Mouse (Mus musculus) testis, postnatal 14 days (tissue): ENCODE results near the gene Mcu.
A peak's percentile ranks its signal among the peaks of the same experiment; 100 is the strongest.

ENCODE experiments used
- DNase-seq: peaks from one replicate; pipeline ENCODE4 v3.0.0; 2021; ENCODE audit warnings: low spot score

Mcu gene

DNA sequence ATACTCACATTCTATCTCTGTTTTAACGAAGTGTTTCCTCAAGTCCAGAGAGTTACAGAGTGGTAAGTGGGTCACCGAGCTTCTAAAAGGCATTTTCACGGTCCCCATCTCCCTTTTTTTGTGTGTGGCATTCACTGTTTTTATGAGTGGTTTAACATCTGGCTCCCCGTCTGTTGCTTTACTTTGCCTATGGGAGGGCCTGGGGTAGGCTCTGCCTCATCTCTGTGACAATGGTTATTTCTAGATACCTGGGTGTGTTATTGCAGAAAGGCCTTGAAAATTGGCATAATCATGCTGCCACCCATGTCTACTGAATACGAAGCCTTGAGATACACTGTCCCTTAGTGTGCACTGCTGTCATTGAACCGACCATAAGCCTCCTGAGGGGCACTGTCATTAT lies 84.2 kb downstream of the Mcu start:
- no peak for DNase-seq

DNA sequence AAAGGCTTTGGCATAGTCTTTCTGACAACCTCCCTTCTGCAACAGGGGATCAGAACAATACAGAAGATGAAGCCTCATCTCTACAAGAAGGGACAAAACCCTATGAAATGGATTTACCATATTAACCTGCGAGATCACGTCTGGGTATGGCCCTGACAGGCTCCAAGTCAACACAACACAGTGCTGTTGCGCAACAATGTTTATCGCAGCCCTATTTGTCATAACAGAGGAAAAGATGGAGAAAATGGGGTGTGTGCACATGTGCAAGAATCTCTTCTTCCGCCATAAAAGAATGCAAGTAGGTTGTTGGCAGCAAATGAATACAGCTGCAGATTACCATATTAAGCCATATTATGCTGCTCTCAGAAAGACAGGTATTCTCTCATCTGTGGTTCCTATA lies 88.7 kb downstream of the Mcu start:
- no peak for DNase-seq

DNA sequence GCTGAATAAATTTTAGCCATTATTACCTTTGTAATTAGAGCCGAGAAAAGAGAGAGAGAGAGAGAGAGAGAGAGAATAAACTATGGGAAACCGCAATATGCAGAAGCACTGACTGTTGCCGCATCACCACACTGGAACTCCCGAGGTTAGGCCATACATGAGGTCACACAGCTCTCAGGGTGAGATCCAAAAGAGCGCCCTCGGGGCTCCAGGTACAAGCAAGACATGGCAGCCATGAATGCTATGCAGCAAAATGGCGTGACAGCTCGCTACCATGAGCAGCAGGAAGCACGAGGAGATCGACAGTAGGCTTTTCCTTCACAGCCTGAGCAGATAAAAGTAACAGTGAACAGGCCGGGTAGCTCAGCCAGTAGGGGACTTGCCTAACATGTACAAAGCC lies 89.2 kb downstream of the Mcu start:
- no peak for DNase-seq

DNA sequence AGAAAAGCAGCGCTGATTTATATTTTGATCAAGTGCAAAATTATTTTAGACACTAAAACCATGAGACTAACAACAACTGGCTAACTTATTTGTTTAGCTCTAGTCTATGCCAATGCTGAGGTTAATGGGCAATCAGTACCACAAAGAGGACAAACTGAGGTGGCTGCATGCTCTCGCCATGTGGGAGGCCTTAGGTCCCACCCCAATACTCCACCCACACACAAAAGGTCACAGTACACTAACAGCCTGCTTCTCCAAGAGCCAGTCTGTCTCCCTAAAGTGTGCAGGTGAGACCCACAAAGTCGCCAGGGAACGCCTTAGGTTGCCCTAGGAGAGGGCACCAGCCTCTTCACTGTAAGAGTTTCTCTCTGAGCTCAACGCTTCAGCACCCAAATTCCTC lies 91.8 kb downstream of the Mcu start:
- no peak for DNase-seq

DNA sequence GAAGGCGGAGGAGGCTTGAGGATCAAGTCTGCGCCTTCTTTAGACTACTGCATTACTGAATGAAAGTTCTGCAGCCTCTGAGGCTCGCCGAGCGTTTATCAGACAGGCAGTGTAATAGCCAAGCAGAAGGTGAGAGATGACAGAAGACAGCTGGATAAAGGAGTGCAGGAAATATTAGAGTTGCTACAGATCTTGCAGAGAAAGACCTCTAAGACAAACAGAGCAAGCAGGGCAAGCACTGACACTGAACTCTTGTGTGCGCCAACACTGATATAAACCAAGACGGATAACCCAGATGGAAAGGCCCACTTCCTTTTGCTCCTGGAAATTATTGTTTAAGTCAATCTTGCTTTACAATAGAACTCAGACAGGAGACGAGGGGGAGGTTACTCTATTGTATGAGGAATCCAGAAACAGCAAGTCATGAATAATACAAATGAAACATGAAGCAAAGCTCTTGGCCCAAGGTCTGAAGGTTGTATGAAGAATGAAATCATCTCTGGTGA lies 92.6 kb downstream of the Mcu start:
- DNase-seq: no peak

DNA sequence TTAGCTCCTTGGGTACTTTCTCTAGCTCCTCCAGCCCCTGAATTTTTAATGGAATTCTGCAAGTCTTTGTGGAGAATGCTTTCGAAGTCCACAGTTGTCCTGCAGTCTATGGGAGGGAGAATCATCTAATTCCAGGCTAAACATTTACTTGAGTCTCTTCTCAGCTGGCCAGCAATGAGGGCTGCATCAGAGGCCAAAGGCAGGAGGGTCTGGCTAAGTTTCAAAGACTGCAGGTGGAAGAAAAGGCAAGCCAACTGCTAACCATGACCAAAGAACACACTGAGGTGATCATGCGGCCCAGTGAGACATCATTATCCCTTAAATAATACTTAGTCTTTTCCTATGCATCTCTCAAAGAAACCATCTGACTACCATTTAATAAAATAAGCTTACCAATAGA lies 95.8 kb downstream of the Mcu start:
- no peak for DNase-seq

DNA sequence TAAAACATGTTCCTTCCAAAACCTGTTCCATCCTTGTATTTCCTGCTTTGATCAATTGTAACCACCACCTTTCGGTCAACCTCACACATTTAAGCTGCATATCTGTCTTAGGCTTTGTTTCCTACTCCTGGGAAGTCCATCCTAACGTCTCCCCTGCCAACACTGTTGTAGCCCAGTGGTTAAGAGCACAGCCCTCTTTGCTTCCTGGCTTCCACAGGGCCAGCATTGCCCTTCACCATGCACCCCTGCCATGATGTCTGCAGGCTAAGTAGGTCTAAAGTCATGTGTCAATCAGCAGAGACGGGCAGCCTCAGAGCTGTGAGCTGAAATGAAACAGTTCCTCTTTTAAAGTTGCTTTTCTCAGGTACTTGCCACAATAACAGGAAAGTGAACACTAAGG lies 97.1 kb downstream of the Mcu start:
- DNase-seq: no peak

DNA sequence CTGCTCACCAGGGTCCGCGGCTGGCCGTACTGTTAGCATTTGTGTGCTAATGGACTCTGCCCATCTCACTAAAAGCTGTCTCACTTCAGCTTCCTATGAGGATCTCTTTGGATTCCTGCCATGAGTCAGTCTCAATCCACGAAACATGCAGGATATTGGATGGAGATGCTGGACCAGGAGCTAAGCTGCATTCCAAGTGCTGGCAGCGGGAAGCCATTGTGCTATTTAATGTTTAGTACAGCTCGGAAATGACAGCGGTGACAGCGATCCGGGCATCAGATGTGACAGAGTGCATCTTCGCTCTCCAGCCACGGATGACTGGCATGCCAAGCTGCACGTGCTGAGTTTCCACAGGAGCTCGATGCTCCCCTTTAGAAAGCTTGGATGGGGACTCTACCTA lies 99.3 kb downstream of the Mcu start:
- DNase-seq: no peak

DNA sequence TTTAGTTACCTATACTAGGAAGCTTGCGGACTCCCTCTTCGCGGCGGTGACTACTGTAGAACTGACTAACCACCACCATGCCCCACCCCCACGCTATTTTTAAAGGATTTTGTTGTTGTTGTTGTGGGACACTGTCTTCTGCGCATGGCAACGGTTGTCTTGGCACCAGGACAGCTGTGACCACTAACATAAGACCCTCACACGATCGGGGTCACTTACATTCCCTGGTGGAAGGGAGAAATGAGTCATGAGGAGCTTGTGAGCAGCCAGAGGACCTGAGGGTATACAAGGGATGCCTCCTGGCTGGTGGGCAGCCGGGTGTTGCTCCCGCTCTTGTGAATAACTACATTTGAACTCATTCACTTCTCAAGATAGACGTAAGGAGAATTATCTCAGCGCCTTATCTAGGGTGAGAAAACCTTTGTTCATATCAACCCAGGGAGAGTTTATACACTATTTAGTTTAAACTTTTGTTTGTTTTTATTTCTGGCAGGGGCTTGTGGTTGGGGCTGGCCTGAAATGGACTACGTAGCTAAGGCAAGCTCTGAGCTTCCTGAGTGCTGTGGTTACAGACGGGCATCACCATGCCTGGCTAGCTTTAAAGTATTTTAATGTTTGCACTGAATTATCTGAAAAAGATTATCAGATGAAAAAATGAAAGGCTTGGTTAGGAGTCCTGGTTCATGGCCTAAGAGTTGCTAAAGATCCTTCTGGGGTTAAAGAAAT lies 101.6 kb downstream of the Mcu start:
- no peak for DNase-seq

DNA sequence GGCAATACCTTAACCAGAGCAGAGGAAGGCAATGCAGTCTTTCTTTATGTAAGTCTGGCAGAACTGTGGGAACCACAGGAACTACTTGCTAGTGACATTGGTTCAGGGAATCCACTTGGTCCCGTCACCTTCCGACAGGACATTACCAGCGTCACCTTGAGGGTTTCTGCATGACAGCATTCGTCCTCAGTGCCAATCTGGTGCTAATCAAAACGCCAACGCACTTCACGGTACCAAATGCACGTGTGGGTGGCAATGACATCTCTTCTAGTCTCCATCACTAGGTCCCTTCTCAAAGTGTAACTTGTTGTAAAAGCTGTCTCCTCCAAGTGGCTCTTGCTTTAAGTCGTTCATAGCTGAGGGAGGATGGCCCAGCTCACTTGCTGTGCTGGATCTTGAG lies 104.3 kb downstream of the Mcu start:
- DNase-seq: no peak

DNA sequence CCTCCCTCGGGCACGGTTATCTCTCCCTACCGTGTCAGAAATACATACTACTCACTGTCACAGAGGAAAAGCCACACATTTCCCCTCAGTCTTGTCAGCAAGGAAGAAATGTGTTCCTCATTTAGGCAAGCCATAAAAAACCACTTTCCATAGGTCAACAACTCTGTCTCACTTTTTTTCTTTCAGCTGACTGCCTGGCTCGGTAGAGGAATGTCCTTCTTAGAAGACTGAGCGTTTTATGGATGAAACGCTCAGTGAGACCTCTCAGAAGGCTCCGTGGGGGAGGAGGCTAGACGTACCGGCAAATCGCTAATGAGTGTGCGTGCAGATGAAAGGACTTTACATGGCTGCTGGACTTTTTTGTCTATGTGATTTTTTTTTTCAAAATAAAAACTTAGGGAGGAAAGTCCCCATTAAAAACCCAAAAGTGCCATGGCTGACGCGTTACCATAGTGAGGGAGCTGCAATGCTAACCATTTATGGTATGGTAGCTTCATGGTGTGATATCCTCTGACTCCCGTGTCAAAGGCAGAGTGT lies 105.0 kb downstream of the Mcu start:
- no peak for DNase-seq

DNA sequence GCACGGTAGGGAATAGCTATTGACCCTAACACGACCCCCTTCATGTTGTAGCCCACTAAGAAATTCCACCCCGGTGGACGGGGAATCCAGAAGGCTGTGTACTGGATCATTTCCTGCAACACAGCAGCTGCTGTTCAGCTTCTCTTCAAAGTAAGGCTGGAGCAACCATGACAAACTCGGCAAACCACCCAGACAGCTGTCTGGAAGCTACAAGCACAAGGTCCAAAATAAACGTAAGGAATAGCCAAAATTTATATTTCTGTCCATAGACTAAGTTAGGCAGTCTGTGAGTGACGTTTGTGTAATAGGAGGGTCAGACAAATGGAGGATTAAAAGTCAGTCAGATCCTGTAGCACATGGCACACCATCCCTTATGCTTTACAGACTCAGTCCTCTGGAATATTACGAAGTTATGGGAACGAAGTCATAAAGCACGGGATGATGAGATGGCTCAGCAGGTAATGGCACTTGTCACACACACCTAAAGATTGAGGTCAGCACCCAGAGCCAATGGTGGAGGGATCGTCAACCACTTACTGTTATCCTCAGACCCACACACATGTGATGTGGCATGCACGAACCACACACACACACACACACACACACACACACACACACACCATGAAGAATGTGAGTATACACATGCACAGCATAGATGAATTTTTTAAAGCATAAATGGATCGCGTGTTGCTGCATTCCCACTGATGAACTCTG lies 105.6 kb downstream of the Mcu start:
- no peak for DNase-seq

DNA sequence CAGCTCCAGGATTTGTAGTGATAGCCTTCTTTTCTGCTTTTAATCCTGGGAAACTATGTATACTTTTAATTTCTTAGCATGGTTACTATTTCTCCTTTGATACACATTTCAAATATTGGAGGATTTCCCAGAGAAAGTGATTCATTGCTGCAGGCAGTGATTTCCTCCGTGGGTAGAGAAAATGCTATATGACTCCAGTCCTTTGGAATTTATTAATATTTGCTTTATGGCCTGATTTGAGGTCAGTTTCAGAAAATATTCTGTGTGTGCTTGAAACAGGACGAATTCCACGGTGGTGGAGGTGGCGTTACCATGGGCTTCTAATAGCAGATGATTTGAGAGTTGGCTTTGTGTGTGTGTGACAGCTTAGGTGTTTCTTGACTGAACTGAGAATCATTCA lies 107.3 kb downstream of the Mcu start:
- no peak for DNase-seq

DNA sequence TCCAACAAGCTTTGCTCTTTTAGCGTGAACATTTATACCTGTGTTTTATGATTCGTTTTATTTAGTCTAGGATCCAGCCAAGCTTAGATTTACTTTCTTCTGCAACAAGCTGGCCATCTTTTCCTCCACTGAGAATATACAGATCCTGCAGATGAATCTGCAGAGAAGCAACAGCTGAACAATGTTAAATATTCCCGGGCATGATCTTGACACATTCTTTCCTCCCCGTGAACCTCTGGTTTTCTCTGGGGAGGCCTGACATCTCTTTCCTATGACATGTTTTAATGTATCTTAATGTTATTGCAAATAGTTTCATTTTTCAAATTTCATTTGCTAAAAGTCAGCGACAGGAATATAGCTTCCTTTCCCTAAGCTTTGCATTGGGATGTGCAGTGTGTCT lies 109.8 kb downstream of the Mcu start:
- no peak for DNase-seq

DNA sequence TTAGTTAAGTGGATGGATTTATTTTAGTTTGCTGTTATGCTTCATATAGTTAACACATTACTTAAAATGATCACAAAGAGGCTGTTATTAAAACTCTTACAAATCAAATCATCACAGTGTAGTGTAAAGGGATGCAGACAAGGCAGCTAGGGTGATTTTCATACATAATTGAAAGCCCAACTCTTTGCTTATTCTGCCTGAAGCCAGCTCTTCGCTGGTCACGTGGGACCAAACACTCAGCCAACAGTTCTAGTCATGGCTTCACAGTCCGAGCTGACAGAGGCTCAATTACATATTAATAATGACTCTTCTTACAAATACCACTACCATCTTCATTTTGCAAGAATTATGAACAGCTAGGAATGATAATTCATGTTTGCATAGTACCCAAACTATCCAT lies 112.2 kb downstream of the Mcu start:
- DNase-seq: no peak

DNA sequence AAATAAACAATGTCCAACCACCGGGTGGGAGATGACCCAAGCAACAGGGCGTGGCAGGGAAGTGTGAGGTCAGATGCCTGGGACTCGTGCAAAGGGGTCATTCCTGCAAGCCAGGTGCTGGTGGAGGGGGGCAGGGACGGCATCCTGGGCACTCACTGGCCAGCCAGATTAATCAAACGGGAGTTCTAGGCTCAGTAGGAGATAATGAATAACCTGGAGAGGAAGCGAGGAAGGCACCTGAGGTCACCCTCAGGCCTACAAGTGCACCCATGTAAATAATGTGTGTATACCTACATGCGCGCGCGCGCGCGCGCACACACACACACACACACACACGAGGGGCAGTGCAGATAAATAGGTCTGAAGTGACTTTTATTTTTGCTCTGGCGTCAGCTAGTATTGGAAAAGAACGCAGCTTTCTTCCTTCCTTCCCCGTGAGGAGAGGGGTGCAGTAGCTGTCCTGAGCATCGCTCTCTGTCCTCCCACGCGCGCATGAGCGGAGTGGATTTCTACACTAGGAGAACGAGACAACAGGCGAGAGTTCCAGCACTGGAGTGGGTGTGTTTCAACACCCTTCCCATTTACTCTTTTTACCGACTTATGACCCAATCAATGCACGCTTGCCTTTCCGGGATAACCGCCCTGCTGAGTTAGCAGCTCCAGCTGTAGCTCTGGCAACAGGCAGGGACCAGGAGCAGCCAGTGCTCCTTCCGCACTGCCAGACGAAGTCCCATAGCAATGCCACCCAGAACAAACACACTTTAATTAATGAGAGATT lies 112.9 kb downstream of the Mcu start:
- DNase-seq: peak; percentile 29

DNA sequence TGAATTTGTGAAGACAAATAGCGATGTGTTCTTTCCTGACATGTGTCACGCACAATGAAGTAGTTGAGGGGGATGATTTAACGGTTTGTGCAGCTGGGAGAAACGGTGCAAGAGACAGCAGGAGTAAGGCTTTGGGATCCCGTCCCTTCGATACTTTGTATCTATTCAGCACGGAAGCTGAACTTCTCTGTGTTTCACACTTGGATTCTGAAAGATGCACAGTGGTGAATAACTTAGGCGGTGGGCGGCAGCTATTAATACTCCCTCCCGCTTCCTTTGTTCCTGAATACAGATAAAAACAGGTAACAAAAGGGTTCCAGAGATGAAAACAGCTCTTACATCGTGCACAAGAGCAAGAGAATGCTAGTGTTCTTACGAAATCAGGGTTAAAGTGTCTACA lies 114.1 kb downstream of the Mcu start:
- peak; percentile 62 for DNase-seq

DNA sequence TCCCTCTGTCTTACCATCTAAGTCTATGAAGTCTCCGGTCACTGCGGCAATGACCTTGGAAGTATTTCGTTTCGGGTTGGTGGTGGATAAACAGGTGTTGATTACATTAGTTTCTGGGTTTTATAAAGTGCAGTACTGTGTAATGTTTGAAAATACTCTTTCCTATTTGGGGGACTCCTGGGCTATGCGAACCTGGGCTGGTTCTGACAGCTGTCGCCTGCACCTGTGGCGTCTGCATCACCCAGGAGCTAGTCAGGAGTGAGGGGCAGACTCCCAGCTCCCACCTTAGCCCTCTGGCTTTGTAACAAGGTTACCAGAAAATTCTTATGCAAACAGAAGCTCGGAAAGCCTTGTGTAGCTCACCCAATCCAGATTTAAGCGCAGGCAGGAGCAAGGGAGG lies 114.7 kb downstream of the Mcu start:
- DNase-seq: peak; percentile 19

DNA sequence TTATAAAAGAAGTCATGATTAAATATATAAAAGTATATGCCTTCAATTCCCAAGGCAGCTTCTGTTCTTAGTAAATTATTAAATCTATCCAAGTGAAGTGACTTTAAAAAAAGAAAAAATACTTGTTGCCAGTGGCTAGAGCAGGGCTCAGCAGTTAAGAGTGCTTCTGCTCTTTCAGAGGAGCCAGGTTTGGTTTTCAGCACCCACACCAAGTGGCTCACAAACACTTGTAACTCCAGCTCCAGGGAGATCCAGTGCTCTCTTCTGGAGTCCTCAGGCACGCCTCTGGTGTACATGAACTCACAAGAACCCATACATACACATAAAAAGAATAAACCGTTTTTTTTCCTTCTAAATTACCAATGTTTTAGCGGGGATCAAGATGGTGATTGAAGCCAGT lies 116.3 kb downstream of the Mcu start:
- no peak for DNase-seq

DNA sequence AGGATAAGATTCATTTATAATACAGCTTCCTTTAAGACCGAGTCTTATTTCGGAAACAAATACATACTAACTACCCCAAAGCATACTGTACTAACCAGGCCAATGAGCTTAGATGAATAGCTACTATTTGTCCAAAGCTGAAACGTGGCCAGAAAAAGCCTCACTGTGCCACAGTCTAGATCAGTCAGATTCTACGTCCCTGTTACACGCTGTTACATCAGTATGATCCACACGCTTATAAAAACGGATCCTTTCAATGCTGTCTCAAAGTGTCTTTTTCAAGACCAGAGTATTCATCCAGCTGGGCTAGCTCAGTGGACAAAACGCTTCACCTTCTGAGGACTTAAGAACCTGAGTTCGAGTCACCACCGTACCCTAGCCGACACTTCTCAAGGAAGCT lies 119.5 kb downstream of the Mcu start:
- no peak for DNase-seq

DNA sequence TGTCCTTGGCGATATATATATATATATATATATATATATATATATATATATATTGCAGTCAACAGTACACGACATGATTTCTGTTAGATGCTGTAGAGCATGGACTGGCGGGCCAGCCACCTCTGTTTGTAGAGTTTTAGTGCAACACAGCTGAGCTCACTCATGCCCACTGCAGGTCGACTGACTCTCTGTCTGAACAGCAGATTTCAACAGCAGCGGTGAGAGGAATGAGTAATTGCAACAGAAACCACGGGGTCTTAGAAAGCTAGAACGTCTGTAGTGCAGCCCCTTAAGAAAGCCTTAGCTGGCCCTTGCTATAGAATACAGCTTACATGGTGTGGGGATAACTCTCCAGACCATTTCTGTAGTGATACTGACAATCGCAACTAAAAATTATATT lies 121.6 kb downstream of the Mcu start:
- DNase-seq: no peak

DNA sequence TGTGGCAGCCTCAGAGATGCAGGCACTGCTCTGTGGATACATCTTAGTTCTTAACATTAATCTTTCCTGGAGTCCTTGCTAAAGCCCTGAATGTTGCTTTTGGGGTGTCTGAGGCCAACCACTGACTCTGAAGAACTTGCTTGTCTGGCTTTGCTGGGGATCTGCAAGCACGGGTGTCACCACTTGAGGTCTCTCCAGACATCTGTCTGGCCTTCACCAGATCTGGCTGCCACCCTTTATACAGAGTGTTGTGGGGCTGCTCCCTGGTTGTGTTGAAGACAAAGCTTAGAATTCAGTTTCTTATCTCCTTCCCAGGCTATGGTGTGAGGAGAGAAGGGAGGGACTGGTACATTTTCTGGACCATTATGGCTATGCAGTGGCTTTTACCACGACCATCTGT lies 122.4 kb downstream of the Mcu start:
- no peak for DNase-seq

DNA sequence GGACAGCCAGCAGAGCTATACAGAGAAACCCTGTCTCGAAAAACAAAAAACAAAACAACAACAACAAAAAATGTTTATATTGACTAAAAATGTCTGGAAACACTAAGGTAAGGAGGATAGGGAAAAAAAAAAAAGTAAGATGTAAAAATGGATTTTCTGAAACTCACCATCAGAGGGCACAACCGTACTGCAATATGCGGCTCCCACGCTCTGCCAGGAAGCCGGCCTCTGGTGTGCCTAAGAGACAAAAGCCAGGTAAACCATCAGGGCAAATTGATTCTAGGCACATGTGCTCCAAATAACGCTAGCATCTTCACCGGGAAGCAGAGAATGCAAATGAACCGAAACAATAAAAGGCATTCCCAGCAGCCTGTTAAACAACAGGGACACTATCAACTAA lies 125.6 kb downstream of the Mcu start:
- no peak for DNase-seq
